Mouse (Mus musculus): Measurements from ENCODE around the gene Mss51.

Mss51 gene

GRCm38 (mm10) chr14:20496603-20497002 is at the start of gene Mss51:
Mss51 (minus strand) TSS chr14:20496901.
- no peak for DNase-seq (ENCODE audit: extremely low spot score)

- DNase-seq (ENCODE audit: extremely low spot score), result peak; percentile 93
These were observed 49.7 kb upstream of the Mss51 start, which contains the start of gene Ppp3cb for GRCm38 (mm10) chr14:20546415-20546814. Ppp3cb (minus strand) TSS chr14:20546573.

- DNase-seq (ENCODE audit: extremely low spot score), result peak; percentile 89
These were observed 49.0 kb upstream of the Mss51 start for GRCm38 (mm10) chr14:20545529-20546331.

GRCm38 (mm10) chr14:20544467-20545411 is 48.0 kb upstream of the Mss51 start:
- DNase-seq (ENCODE audit: extremely low spot score), result peak; percentile 2

- no peak for DNase-seq (ENCODE audit: extremely low spot score)
These were observed 32.9 kb upstream of the Mss51 start for GRCm38 (mm10) chr14:20529643-20530042.

GRCm38 (mm10) chr14:20520179-20520578 is 23.5 kb upstream of the Mss51 start:
- DNase-seq (ENCODE audit: extremely low spot score), result no peak

GRCm38 (mm10) chr14:20508424-20508823 is 11.7 kb upstream of the Mss51 start:
- no peak for DNase-seq (ENCODE audit: extremely low spot score)

- no peak for DNase-seq (ENCODE audit: extremely low spot score)
These were observed 6.3 kb upstream of the Mss51 start for GRCm38 (mm10) chr14:20502966-20503365.

GRCm38 (mm10) chr14:20499982-20500381 is 3.3 kb upstream of the Mss51 start:
- DNase-seq (ENCODE audit: extremely low spot score), result no peak

- no peak for DNase-seq (ENCODE audit: extremely low spot score)
These were observed 10.7 kb downstream of the Mss51 start for GRCm38 (mm10) chr14:20486031-20486430.

GRCm38 (mm10) chr14:20482051-20482751 is 14.5 kb downstream of the Mss51 start:
- DNase-seq (ENCODE audit: extremely low spot score), result no peak

- no peak for DNase-seq (ENCODE audit: extremely low spot score)
These were observed 15.5 kb downstream of the Mss51 start for GRCm38 (mm10) chr14:20481211-20481610.

- DNase-seq (ENCODE audit: extremely low spot score), result no peak
These were observed 16.5 kb downstream of the Mss51 start for GRCm38 (mm10) chr14:20480195-20480579.

- DNase-seq (ENCODE audit: extremely low spot score), result peak; percentile 79
These were observed 17.2 kb downstream of the Mss51 start, which contains the start of gene Anxa7 for GRCm38 (mm10) chr14:20479291-20480194. Anxa7 (minus strand) TSS chr14:20480133.

- DNase-seq (ENCODE audit: extremely low spot score), result peak; percentile 17
These were observed 17.9 kb downstream of the Mss51 start for GRCm38 (mm10) chr14:20478801-20479200.

GRCm38 (mm10) chr14:20478385-20478784 is 18.3 kb downstream of the Mss51 start:
- DNase-seq (ENCODE audit: extremely low spot score), result no peak

GRCm38 (mm10) chr14:20477261-20478025 is 19.3 kb downstream of the Mss51 start:
- DNase-seq (ENCODE audit: extremely low spot score), result peak; percentile 8

GRCm38 (mm10) chr14:20460216-20460615 is 36.5 kb downstream of the Mss51 start:
- no peak for DNase-seq (ENCODE audit: extremely low spot score)

GRCm38 (mm10) chr14:20458378-20458777 is 38.3 kb downstream of the Mss51 start:
- DNase-seq (ENCODE audit: extremely low spot score), result no peak

GRCm38 (mm10) chr14:20452929-20453328 is 43.8 kb downstream of the Mss51 start:
- DNase-seq (ENCODE audit: extremely low spot score), result no peak

Measured in embryo, embryonic 9.5 days (tissue).